Mouse (Mus musculus) large intestine, adult 2 months (tissue): ENCODE data around the gene Adamts18. TPM values are rescaled to one million over a fixed set of nuclear protein-coding genes. Genes with fewer than 3 reads are reported as not detected.

Experiments
- DNase-seq: peaks from one replicate; pipeline ENCODE4 v3.0.0-alpha.2; 2012; ENCODE audit warnings: low read depth, low spot score
- WGBS: fragments of 180-500 bp; shearing (Covaris S2); methylation state at CpG from one replicate; pipeline ENCODE4 v1.1.7; 2018; 5-methylcytosine and 5-hydroxymethylcytosine counted together
- polyA plus RNA-seq: library from polyadenylated mRNA; depleted of rRNA; stranded (reverse); fragments of >200 nt; gene quantifications from 2 replicates; pipeline ENCODE4 v1.2.3, GENCODE M21; 2012

Adamts18 gene
- polyA plus RNA-seq, 1 experiment = 0.55 TPM

GRCm38 (mm10) chr8:113768861-113769410 lies 79.6 kb downstream of the Adamts18 start:
- 67% methylated on average over 8 of the region's 8 CpGs for WGBS
- no peak for DNase-seq

DNA sequence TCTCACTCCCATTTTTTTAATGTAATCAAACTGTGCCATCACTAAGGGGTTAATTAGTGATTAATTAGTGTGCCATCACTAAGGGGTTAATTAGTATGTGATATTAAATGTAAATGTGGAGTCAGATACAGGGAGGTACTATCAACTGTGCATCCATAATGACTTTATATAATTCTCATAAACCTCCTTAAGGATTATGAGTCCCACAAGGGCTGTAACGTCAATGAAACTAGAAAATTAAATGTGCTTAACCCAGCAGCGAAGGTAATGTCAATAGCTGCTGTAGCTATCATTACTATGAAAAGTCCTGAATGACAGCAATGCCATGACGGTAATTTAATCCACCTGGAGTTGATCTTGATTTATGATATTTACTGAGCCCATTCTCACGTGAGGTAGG lies 83.4 kb downstream of the Adamts18 start:
- no peak for DNase-seq
- WGBS = 44% methylated on average over 4 of the region's 4 CpGs

- WGBS = 33% methylated on average over 10 of the region's 10 CpGs
- DNase-seq = no peak
Observed at GRCm38 (mm10) chr8:113763592-113764355, 84.8 kb downstream of the Adamts18 start.

GRCm38 (mm10) chr8:113762101-113762500 lies 86.4 kb downstream of the Adamts18 start:
- WGBS = 52% methylated on average over 6 of the region's 6 CpGs
- no peak for DNase-seq

DNA sequence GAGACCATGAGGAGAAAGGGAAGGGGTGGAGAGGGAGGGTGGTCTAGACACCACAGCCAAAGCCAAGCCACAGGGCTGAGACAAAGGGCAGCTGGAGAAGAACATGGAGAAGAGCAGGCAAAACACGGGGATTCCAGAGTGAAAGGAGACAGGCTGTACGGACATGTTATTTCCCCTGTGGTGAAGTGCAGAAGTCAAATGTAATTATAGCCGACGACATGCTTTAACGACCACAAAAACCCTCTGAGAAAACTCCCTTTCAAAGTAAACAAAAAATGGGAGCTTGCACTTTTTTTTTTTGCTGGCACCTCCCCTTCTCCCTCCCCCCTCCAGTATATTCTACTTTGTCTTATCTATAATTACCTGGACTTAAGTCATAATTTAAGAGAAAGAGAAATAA lies 92.7 kb downstream of the Adamts18 start:
- no peak for DNase-seq
- 11% methylated on average over 5 of the region's 5 CpGs for WGBS

DNA sequence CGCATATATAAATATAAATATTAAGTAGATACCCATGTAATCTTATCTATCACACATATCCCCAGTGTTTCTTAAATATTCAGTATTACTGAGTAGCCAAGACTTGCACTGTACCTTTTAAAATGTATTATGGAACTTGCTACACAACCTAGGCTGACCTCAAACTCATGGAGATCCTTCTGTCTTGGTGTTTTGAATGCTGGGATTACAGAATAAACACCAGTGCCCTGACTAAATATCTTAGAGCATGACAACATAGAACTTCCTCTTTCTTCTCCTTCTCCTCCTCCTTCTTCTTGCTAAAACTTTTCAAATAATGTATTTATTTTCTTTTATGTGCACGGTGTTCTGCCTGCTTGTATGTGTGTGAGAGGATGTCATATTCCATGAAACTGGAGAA lies 95.4 kb downstream of the Adamts18 start:
- WGBS = 79% methylated on average over 2 of the region's 2 CpGs
- DNase-seq = no peak

DNA sequence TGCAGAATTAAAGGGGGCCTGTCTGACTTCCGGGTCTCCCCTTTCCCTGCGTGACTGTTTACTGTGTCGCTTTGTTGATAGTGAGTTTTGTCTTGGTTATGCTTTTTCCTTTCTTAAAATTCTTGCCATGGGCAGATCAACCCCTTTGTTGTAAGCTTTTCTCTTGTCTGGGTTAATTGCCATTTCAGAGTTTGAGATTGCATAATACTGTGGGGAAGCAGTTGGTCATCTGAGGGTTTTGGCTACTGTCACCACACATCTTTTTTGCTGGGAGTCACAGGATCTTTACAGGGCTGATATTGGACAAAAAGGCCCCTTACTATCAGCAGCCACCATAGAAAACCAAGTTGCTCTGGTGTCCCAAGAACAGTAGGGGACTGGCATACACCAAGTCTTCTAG lies 96.2 kb downstream of the Adamts18 start:
- WGBS = 87% methylated on average over 3 of the region's 3 CpGs

DNA sequence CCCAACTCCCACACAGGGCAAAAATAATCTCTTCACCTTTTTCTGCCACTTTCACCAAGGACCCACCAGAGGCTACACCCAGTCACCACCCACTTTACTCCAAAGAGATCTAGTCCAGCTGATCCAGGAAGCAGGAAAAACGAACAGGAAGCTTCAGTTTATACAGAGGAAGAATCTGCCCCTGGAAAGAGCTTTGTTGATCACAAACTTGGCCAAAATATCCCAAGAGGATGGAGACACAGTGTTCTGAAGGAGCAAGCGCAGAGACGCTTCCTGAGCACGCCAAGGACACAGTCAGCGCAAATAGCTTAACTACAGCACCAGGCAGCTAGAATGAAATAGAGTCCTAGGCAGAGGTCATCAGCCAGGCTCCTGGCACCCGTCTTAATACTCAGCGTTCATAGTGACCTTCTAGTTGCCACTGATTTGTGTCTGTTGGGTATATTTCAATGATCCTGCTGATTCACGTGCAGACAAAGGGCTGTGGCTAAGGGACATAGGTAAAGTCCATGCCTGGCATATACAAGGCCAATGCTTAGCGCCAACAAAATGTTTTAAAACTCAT lies 113.0 kb downstream of the Adamts18 start:
- 70% methylated on average over 9 of the region's 9 CpGs for WGBS
- no peak for DNase-seq

More for the DNA sequence above, 96.2 kb downstream of the Adamts18 start:
- DNase-seq = no peak

GRCm38 (mm10) chr8:113725331-113725730 lies 123.2 kb downstream of the Adamts18 start:
- 68% methylated on average over 8 of the region's 8 CpGs for WGBS

GRCm38 (mm10) chr8:113723873-113724538 lies 124.5 kb downstream of the Adamts18 start:
- no peak for DNase-seq
- 31% methylated on average over 5 of the region's 5 CpGs for WGBS

More at GRCm38 (mm10) chr8:113725331-113725730, 123.2 kb downstream of the Adamts18 start:
- no peak for DNase-seq

DNA sequence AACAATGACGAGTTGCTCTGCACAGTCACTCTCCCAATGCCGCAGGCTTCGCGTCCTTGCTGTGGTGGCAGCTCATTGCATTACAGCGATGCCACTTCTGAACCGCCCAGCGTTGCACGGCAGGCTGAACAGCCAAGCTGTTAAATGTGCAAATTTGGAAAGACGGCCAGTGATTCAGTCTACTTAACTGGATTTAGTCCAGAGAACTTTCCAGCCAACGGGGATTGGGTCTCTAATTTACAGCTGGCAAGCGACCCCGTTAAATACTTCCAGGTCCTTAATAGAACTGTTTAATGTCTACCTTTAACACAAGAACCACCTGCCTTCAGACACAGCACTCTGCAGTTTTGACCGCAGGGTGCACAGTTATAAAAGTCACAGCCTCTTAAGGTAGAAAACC lies 127.1 kb downstream of the Adamts18 start:
- WGBS = 55% methylated on average over 13 of the region's 13 CpGs
- no peak for DNase-seq

GRCm38 (mm10) chr8:113704968-113705367 lies 143.6 kb downstream of the Adamts18 start:
- DNase-seq = no peak
- WGBS = 78% methylated on average over 7 of the region's 7 CpGs

GRCm38 (mm10) chr8:113691622-113692343 lies 156.8 kb downstream of the Adamts18 start:
- 32% methylated on average over 14 of the region's 14 CpGs for WGBS
- DNase-seq = no peak

GRCm38 (mm10) chr8:113688543-113688915 lies 160.0 kb downstream of the Adamts18 start:
- 50% methylated on average over 8 of the region's 8 CpGs for WGBS
- DNase-seq = no peak

DNA sequence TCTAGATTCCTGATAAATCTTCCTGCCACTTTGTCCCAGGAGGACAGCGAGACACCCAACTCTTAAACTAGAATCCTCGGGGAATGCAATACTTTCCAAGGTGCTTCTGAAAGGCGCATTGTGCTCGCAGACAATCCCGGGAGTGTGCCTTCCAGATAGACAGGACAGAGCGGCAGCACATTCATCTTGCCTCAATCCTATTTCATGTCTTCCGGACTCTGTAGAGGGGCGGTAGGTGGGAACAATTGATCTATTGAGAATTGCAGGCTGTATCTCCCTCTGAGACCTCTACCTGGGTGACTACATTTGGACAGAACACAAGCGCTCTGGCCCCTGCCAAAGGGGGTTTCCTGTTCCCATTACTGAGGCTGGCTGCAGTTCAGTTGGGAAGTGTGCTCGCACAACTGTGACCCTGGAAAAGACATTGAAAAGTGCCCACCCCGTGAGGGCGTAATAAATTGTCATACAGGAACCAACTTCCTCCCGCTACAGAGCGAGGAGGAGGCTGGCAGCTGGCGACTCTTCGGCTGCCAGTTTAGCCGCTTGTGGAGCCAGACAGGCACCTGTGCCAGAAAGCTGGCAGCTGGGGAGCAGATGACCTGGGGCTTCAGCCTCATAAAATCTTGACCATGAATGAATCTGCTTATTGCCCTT lies 160.5 kb downstream of the Adamts18 start:
- WGBS = 50% methylated on average over 17 of the region's 17 CpGs

GRCm38 (mm10) chr8:113679361-113679760 lies 169.2 kb downstream of the Adamts18 start:
- 51% methylated on average over 3 of the region's 3 CpGs for WGBS
- DNase-seq = no peak

More for the DNA sequence above, 160.5 kb downstream of the Adamts18 start:
- DNase-seq = no peak

DNA sequence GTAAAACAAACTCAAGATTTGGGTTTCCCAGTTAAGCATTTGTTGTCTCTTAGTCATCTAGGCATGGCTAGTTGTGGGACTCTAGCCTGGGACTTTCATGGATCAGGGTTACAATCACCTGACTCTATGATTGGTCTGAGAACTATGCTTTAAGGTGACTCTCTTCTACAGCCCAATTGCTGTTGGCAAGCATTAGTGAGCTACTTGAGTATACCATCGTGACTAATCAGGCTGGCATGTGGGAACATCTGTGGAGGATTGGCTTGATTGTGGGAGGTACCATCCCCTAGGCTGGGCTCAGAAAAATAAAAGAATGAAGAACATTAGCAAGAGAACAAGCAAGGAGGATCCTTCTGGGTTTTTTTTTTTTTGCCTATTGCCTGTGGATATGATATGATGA lies 171.7 kb downstream of the Adamts18 start:
- DNase-seq = no peak
- WGBS = 86% methylated on average over 1 of the region's 1 CpGs

- 47% methylated on average over 2 of the region's 2 CpGs for WGBS
- DNase-seq = no peak
Observed at GRCm38 (mm10) chr8:113675281-113675680, 173.3 kb downstream of the Adamts18 start.

- no peak for DNase-seq
- WGBS = 66% methylated on average over 3 of the region's 3 CpGs
Observed at GRCm38 (mm10) chr8:113674611-113675010, 173.9 kb downstream of the Adamts18 start.
